Mouse (Mus musculus) embryo, embryonic 11 days (tissue): ENCODE results near the gene Hoxd9.
A peak's percentile ranks its signal among the peaks of the same experiment; 100 is the strongest.

Experiments used
- DNase-seq: peaks from one replicate; pipeline ENCODE4 v3.0.0-alpha.2; 2015

Gene Hoxd9

GRCm38 (mm10) chr2:74734451-74734850, 36.9 kb downstream of the Hoxd9 start:
- peak; percentile 76 for DNase-seq

DNA sequence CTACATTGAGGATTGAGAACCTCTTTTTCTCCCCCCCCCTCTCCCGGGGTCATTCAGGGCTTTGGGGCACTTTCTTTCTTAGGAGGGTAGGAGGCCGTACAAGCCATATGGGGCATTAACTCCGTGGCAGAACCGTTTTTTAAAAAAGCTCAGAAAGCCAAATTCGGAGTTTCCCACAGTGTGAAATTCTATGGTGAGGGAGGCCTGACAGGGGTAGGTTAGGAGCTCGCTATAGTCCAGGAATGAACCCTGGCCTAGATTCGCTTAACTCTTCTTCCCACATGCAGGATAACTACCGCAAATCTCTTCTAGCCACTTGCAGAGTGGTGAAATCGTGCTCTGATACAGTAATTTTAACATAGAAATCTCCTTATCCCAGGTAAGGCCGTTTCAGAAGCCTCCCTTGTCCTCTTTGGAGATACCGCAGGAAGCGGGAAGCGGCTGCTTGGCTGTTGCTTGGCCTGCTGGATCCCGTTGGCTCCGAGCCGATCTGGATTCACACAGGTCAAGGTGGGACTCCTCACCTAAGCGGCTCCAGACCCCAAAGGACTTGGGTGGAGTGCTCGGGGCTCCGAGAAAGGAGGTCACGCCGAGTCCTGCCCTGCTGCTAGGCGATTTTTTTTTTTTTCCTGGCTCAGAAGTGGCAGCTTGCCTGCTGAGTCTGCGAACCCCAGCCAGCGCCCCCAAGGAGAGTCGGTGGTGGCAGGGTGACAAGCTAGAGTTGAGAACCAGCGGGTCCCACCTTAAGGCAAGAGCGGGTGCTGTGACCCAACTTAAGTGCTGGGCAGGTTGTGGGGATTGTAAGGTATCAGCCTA, 37.7 kb downstream of the Hoxd9 start:
- DNase-seq = peak; percentile 58

GRCm38 (mm10) chr2:74735851-74736687, 38.5 kb downstream of the Hoxd9 start:
- peak; percentile 69 for DNase-seq

GRCm38 (mm10) chr2:74736688-74737577, 39.4 kb downstream of the Hoxd9 start:
- peak; percentile 43 for DNase-seq

- DNase-seq = peak; percentile 60
Measured at GRCm38 (mm10) chr2:74737578-74738070, 40.1 kb downstream of the Hoxd9 start.

- DNase-seq = peak; percentile 81
Measured at GRCm38 (mm10) chr2:74738623-74739475, 41.3 kb downstream of the Hoxd9 start.

GRCm38 (mm10) chr2:74739476-74739800, 41.9 kb downstream of the Hoxd9 start:
- DNase-seq = no peak

GRCm38 (mm10) chr2:74739869-74740268, 42.3 kb downstream of the Hoxd9 start:
- DNase-seq = peak; percentile 68

GRCm38 (mm10) chr2:74740311-74741091, 43.0 kb downstream of the Hoxd9 start:
- DNase-seq = peak; percentile 70

DNA sequence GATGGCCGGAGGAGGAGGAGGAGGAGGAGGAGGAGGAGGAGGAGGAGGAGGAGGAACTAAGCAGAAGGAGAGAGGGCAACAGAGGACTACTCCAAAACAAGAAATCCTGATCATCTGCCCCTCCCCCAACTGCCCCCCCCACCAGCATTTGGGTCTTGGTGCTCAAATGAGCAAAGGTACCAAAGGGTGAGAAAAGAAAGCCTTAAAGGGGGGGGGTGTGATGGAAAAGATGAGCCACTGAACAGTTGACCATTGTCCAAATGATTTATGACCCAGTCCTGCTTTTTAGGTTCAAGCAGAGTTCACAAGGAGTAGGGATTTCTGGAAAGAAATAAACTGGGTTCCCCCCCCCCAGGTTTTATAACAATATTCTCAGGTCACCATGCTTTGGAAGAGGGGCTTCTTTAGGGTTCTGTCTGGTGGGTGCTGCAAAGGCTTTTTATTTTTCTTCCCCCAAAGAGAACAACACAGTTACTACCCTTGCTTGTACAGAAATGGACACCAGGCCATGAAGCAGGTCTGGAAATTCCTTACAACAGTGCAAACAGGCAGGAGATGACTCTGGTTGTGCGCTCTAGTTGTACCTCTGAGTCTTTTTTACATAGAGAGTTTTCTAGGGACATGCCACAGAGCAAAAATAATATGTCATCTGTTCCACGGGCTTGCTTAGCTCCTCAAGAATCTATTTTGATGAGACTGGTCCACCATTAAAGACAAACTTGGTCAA, 43.9 kb downstream of the Hoxd9 start:
- peak; percentile 73 for DNase-seq

- DNase-seq = no peak
Measured at GRCm38 (mm10) chr2:74741979-74742277, 44.4 kb downstream of the Hoxd9 start.

GRCm38 (mm10) chr2:74745540-74746297, 48.2 kb downstream of the Hoxd9 start:
- peak; percentile 71 for DNase-seq

DNA sequence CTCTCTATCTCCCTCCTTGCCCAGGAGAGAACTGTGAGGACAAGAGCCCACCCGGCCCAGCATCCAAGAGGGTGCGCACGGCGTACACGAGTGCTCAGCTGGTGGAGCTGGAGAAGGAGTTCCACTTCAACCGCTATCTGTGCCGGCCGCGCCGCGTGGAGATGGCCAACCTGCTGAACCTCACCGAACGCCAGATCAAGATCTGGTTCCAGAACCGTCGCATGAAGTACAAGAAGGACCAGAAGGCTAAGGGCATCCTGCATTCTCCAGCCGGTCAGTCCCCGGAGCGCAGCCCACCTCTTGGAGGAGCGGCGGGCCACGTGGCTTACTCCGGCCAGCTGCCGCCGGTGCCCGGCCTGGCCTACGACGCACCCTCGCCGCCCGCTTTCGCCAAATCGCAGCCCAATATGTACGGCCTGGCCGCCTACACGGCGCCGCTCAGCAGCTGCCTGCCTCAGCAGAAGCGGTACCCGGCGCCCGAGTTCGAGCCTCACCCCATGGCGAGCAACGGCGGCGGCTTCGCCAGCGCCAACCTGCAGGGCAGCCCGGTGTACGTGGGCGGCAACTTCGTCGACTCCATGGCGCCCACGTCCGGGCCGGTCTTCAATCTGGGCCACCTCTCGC, 48.9 kb downstream of the Hoxd9 start:
- peak; percentile 56 for DNase-seq

DNA sequence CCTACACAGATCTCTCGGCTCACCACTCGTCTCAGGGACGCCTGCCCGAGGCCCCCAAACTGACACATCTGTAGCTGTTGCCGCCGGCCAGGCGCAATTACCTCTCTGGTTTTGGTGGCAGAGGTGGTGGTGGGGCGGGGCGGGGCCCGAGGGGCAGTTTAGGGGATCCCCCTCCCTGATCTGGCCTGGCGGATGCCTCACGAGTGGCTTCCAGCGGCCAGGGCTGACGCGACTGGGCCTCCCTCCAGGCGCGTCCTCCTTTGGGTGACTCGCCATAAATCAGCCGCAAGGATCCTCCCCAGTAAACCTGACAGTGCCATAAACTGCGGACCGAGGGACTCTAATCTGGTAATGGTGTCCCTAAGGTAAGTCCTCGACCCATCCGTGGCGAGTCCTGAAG, 49.5 kb downstream of the Hoxd9 start:
- DNase-seq = peak; percentile 68

DNA sequence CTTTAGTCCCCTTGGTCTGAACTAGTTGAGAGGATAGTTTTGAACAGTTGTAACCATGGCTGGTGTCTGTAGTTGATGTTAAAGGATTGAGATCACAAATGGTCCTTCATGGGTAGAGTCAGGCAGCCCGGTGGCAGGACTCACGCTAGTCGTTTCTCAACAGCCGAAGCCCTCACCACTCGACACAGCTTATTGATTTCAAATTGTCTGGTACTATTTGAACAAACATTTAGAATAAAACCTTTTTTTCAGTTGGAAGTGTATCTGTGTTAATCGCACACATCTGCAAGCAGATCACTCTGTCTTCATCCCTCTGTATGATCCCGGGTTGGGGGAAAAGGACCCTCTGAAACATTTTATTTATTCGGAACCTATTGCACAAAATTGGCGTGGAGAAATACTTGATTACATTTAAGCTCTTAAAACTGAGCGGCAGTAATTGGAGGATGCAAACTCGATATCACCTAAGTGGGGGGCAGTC, 50.2 kb downstream of the Hoxd9 start:
- DNase-seq = peak; percentile 54

- DNase-seq = peak; percentile 45
Measured at GRCm38 (mm10) chr2:74748436-74748995, 51.0 kb downstream of the Hoxd9 start.

- peak; percentile 91 for DNase-seq
Measured at GRCm38 (mm10) chr2:74749337-74750121, 52.0 kb downstream of the Hoxd9 start.
